Mouse (Mus musculus): ENCODE data around the gene Csnk1d. TPM values are rescaled to one million over a fixed set of nuclear protein-coding genes. Genes with fewer than 3 reads are reported as not detected.

Gene Csnk1d
- total RNA-seq, 1 experiment from 2014 or later = 158 TPM

DNA sequence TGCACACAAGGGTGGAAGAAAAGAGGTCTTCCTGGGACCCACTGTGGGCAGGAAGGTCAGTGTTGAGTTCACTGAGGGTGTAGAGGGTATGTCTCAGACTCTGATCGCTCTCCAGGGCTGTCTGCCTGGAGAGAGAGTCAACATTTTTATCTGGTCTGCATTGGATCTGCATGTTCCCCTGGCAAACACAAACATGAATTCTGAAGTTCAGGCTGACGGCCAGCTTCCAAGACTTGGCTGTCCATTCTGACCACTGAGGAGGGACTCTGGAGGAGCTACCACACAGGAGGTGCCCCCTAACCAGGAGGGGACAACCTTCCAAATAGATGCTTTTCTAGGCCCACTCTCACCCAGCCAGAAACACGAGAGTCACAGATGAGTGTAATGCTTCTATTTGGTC is 661 bp upstream of the Csnk1d start:
- no peak for ATAC-seq (replicated peaks in 1 of 2; ENCODE audit: insufficient read depth in 1 of 2, low FRiP score in 2 of 2, low TSS enrichment in 1 of 2, low read depth in 1 of 2, poor library complexity in 2 of 2, severe bottlenecking in 2 of 2)

DNA sequence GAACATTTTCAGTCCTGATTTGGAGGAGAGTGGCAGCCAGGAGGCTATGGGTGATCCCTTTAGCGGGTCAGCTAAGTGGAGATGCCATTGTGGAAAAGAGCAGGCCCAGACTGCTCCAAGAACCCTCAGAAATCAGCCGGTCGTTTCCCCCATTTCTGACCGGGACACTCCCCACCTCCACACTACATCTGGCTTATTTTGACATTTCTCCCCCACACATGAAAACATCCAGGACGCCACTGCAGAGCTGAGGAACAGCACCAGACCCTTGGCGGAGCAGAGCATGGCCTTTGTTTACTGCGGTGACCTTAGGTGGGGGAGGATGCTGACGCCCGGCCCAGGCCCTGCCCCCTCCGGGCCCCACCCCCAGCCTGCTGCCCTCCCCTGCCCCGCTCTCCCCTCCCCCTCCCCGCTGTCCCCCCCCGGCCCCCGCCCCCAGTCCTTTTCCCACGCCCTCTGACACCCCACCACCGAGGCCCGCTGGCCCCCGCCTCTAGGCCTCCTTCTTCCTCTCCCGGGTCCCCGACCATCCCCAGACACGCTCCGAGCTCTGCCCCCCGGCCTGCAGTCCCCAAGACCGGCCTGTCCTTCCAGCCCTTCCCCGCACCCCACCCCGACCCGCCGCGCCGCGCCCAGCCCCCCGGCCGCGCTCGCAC is 876 bp downstream of the Csnk1d start:
- ATAC-seq (replicated peaks in 1 of 2; ENCODE audit: insufficient read depth in 1 of 2, low FRiP score in 2 of 2, low TSS enrichment in 1 of 2, low read depth in 1 of 2, poor library complexity in 2 of 2, severe bottlenecking in 2 of 2) = peak in 1 of 2 experiments; percentile 30; a peak in 2 of 4 replicates

DNA sequence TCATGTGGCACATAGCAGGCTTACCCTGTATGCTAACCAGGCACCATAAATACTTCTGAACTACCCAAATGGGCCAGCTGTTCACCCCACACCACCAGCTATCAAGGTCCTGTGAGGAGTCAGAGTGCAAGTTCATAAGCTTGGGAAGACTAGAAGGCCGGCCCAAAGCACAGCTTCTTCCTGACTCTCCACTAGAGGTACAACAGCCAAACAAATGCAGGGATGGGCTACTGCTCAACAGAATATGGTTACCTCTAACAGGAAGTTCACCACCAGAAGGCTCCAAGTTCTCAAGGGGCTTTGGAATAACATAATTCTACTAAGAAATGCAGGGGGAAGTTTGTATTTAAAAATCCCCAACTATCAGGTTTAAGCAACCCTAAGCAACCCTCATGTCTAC is 1.6 kb downstream of the Csnk1d start:
- no peak for ATAC-seq (replicated peaks in 1 of 2; ENCODE audit: insufficient read depth in 1 of 2, low FRiP score in 2 of 2, low TSS enrichment in 1 of 2, low read depth in 1 of 2, poor library complexity in 2 of 2, severe bottlenecking in 2 of 2)

DNA sequence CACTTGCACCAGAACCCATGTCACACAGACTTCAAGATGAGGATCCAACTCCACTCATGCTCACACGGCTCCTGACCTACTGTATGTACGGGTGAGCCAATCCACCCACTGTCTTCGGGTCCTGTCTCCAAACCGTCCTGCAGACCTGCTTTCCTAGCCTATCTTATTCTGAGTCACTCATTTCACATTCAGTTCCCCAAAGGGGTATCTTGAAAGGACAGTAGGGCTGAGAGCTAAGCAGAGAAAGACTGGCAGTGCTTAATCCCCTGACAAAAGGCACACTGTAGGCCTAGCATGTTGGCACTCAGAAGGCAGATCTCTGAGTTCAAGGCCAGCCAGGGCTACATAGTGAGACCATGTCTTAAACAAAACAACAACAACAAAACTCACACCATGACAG is 2.7 kb downstream of the Csnk1d start:
- ATAC-seq (replicated peaks in 1 of 2; ENCODE audit: insufficient read depth in 1 of 2, low FRiP score in 2 of 2, low TSS enrichment in 1 of 2, low read depth in 1 of 2, poor library complexity in 2 of 2, severe bottlenecking in 2 of 2) = no peak

DNA sequence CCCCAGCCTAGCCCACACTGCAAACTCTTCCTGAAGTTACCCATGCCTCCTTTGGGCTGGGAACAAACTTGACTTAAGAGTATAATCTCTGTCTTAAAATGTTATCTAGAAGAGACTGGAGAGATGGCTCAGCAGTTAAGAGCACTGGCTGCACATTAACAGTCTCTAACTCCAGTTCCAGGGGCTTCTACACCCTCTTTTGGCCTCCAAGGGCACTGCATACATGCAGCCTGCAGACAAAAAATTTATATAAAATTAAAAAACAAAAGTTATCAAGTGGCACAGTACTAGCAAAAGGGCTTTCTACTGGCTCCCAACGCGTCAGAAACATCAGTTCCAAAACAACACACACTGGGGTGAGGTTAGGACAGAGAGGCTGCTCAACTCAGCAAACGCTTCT is 3.5 kb downstream of the Csnk1d start:
- ATAC-seq (replicated peaks in 1 of 2; ENCODE audit: insufficient read depth in 1 of 2, low FRiP score in 2 of 2, low TSS enrichment in 1 of 2, low read depth in 1 of 2, poor library complexity in 2 of 2, severe bottlenecking in 2 of 2) = no peak

DNA sequence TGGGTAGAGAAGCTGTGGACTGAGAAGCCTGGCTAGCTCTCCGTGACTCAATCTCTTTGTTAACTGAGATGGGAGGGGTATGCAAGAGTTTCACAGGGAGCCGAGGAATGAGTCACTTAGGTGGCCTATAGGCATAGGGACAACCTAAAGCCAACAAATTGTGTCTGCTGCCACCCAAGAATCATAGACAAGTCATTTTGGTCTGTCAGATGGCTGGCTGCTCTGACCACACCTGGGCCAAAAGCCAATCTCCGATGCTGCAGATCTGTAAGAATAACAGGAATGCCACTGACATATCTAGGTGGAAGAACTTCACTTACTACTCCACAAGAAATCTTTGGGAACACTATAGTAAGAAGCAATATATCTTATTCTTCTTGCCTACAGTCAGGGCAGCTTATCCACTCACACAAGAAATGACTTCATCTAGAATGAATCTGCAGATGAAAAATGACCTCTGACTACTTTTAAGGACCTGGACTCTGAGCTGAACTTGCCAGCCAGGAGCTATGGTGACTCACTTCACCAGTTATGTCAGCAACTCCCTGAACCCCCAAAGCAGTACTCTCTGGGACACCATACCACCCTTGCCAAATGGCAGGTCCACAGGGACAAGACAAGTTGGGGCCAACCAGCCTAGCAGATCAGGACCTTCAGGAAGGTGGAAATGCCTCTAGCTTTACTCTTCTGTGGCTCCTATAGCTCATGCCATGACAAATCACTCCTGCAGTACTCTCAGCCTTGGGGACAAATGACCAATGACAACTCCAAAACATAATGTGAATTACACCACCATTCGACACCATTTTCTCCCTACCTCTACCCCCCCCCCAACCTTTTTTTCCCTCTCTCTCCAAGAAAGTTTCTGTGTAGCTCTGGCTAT is 6.4 kb downstream of the Csnk1d start:
- no peak for ATAC-seq (replicated peaks in 1 of 2; ENCODE audit: insufficient read depth in 1 of 2, low FRiP score in 2 of 2, low TSS enrichment in 1 of 2, low read depth in 1 of 2, poor library complexity in 2 of 2, severe bottlenecking in 2 of 2)

DNA sequence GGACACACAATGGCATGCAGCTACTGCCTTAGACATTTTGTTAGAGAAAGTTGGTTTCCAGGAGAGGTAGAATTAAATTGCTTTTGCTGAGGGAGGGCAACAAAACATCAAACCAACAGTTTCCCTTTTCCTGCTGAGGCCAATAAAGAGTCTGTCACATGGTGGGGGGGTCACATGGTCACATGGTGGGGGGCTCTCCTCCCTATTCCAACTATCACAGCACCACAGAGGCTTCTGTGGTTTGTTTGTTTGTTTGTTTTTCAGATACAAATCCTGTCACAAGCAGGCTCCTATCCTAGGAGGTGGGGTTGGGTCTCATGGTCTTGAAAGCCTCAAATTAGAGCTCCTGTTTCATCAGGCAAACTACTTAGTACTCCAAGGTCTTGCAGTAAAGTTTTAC is 8.7 kb downstream of the Csnk1d start:
- no peak for ATAC-seq (replicated peaks in 1 of 2; ENCODE audit: insufficient read depth in 1 of 2, low FRiP score in 2 of 2, low TSS enrichment in 1 of 2, low read depth in 1 of 2, poor library complexity in 2 of 2, severe bottlenecking in 2 of 2)

DNA sequence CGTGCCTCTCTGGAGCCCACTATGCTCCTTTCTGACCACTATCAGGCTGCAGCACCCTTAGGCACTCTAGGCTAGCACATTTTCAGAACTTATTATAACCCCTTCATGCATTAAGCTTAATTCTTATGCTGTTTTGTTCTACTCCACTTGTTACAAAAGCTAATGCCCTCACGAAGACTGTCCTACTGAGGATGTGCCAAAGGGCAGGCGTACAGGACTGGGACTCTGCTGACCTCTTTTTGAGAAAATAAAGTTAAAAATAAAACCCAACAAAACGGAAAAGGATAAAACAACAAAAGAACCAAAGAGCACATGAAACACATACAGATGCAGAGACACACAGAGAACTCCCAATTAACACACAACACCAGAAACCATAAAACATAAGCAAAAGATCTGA is 9.5 kb downstream of the Csnk1d start:
- ATAC-seq (replicated peaks in 1 of 2; ENCODE audit: insufficient read depth in 1 of 2, low FRiP score in 2 of 2, low TSS enrichment in 1 of 2, low read depth in 1 of 2, poor library complexity in 2 of 2, severe bottlenecking in 2 of 2) = no peak

DNA sequence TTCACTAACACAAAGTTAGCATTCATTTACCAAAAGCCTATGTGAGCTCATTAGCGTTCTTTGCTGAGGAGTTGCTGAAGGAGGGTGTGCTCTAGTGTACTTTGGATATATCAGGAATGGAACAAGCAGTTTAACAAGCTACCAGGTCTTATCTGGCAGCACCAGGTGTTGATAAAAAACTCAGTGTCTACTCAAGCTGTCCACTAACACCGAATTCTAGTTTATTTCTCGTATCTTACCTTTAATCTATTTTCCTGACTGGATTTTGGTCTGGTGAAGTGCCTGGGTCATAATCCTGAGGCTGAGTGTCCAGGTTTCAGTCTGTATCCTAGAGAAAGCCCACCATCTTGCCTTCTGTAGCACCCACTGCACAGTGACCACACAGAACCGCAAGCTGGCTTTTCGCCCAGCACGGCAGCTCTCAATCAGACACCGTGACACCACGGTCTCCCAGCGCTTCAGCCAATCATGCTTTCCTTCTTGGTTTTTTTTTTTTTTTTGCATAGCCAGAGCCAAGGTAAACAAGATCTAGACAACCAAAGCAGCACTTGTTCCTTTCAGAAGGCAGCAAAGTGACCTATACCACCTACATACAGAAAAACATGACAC is 10.6 kb downstream of the Csnk1d start:
- ATAC-seq (replicated peaks in 1 of 2; ENCODE audit: insufficient read depth in 1 of 2, low FRiP score in 2 of 2, low TSS enrichment in 1 of 2, low read depth in 1 of 2, poor library complexity in 2 of 2, severe bottlenecking in 2 of 2) = peak; percentile 42 to 57; a peak in 2 of 4 replicates

DNA sequence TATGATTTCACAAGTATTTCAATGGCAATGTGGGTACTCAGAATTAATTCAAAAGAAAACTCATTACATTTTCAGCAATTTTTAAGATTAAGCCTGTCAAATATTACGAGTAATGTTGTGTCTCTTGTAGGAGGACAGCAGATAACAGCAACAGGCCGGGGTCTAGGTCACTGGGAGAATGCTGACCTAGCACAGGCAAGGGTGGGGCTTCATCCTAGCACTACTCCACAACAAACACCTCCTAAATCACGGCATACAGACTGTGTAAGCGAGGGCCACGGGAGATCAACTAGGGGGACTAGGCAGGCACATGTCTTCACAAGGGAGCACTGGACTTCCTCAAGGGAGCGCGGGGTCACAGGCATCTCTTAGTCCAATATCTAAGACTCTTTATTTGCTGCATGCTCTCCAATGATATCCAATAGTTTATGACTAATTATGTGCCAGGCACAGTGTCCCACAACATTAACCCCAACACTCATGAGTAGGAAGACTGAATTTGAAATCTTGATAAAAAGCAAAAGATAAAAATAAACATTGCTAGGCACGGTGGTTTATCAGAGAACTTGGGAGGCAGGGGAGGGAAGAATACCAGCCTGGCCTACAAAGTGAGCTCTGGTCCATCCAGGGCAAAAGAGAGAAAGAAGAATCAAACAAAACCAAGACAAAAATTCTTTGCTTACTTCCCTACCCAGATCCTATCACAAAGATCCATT is 11.3 kb downstream of the Csnk1d start:
- ATAC-seq (replicated peaks in 1 of 2; ENCODE audit: insufficient read depth in 1 of 2, low FRiP score in 2 of 2, low TSS enrichment in 1 of 2, low read depth in 1 of 2, poor library complexity in 2 of 2, severe bottlenecking in 2 of 2) = no peak

DNA sequence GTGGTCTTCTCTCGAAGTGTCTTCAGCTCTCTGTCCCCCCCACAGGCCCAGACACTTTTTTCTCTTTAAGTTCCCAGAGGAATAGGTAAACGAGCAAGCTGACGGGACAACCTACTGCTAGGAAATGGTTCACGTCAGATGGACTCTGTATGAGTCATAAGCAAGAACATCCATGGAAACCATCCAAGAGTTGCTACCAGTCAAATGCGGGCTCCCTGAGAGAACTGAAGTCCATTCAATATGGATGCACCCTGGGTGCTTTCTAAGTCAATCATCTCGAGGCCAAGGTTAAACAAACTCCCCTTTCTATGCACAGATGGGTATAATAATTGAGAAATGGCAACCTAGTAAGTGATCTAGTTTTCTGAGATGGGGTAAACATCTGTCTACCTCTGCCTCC is 17.8 kb downstream of the Csnk1d start:
- ATAC-seq (replicated peaks in 1 of 2; ENCODE audit: insufficient read depth in 1 of 2, low FRiP score in 2 of 2, low TSS enrichment in 1 of 2, low read depth in 1 of 2, poor library complexity in 2 of 2, severe bottlenecking in 2 of 2) = no peak

DNA sequence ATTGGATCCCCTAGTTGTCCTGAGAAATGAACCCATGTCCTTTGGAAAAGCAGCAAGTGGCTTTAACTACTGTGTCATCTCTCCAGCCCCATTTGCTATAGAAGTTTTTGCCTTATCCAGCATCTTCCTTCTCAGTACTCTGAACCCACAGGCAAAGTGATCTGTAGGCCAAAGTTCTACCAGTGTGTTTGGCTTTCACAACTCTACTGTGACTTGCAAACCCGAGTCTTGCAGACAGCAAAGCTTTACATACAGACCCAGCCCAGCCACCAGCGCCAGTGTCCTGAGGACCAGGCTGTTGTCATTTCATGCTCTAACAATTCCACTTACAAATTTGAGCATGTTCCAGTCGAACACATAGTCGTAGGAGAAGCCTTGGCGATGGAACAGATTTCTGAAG is 19.9 kb downstream of the Csnk1d start:
- ATAC-seq (replicated peaks in 1 of 2; ENCODE audit: insufficient read depth in 1 of 2, low FRiP score in 2 of 2, low TSS enrichment in 1 of 2, low read depth in 1 of 2, poor library complexity in 2 of 2, severe bottlenecking in 2 of 2) = no peak

DNA sequence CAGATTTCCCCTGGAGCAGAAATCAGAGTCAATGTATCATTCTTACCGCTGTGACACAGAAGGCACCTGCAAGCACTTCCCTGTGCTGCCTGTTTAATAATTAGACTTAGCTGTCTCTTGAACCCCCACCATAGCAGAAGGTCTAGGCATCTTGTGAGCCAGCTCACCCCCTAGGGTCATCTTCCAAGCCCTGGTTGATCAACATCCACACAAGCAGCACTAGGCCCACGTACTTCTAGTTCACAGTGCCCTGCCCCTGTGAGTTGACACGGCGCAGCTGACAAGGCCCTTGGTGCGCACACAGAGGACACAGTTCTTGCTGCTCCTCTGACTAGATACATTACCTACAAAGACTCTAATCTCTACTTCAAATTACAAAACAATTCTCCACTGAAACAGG is 21.4 kb downstream of the Csnk1d start:
- no peak for ATAC-seq (replicated peaks in 1 of 2; ENCODE audit: insufficient read depth in 1 of 2, low FRiP score in 2 of 2, low TSS enrichment in 1 of 2, low read depth in 1 of 2, poor library complexity in 2 of 2, severe bottlenecking in 2 of 2)

DNA sequence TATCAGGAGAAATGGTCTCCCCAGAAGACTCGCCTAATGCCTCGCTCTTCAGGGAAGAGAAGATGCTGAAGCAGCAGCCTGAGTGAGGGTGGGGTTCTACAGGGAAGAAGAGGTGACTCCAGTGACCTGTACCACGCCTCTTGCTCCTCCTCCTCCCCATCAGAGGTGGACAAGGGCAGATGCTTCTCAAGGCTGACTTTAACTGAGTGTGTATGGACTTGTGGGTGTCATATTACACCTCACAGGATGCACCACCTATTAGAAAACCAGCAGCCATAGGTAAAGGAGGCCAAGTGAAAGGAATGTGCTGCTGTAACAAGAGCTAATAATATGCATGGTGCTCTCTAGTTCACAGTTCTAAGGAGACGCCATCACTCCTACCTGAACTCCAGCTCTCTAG is 25.5 kb downstream of the Csnk1d start:
- no peak for ATAC-seq (replicated peaks in 1 of 2; ENCODE audit: insufficient read depth in 1 of 2, low FRiP score in 2 of 2, low TSS enrichment in 1 of 2, low read depth in 1 of 2, poor library complexity in 2 of 2, severe bottlenecking in 2 of 2)

DNA sequence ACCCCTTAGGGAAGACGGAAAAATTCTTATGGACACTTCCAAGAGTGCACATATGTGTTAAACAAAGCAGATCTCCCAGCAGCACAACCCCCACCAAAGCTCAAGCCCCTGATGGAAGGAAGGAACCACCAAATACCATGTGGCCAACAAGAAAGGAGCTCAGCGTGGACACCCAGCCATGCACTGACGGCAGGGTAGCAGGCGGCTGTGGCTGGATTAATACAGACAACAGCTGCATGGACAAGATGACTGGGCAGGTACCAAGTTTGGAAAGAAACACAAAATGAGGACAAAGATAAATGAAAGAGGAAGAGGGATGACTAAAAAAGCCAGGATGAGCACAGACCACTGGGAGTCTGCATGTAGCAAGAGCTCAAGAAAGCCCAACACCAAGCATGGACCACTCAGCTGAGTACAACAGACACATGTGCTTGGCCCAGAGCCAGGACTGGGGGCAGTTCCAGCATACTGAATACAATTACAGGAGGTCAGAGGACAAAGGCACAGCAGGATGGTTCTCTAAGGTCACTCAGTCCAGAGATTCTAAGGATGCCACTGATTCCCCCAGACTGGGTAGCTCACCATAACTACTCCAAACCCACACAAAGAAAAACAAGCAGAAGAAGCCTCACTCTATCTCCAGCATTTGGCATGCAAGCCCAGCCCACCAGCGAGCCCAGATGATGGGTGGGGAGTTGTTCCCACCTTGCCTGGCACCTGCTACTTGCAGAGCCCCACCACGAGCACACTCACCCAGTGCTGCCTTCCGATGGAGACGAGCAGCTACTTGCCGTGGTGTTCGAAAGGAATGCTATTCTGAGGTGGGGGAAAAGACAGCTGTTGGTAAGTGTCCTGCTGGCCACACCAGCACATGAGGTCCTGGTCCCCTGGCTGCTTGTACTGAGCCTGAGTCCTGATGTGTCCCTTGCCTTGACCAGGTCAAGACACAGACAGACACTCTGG is 26.7 kb downstream of the Csnk1d start:
- ATAC-seq (replicated peaks in 1 of 2; ENCODE audit: insufficient read depth in 1 of 2, low FRiP score in 2 of 2, low TSS enrichment in 1 of 2, low read depth in 1 of 2, poor library complexity in 2 of 2, severe bottlenecking in 2 of 2) = no peak

DNA sequence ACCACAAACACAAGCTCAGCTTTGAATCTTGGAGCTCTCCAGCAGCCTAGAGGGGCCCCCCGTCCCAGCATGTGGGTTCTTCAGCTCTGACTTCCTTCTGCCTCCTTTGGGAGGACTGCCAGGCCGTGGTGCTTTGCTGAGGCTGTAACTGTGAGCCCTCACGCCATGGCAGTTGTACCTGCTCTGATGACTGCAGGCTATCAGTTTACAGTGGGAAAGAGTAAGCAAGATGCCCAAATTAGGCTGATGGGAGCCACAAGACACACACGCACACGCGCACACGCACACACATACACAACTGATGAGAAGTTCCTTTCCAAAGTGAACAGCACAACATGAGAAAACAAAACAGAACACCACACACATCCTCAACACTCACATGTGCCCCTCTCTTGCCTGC is 28.2 kb downstream of the Csnk1d start:
- ATAC-seq (replicated peaks in 1 of 2; ENCODE audit: insufficient read depth in 1 of 2, low FRiP score in 2 of 2, low TSS enrichment in 1 of 2, low read depth in 1 of 2, poor library complexity in 2 of 2, severe bottlenecking in 2 of 2) = no peak
